Mouse (Mus musculus): Measurements from ENCODE around the gene Gm13285. TPM values are rescaled to one million over a fixed set of nuclear protein-coding genes. Genes with fewer than 3 reads are reported as not detected.

Gene Gm13285
- polyA plus RNA-seq, 1 experiment from 2014 or later = 0.82 TPM

- Histone ChIP-seq H3K36me3 (no peaks in the 10 kb centered on the region), H3K27ac (replicated peaks) (no peak within 1 kb of the TSS), H3K9me3 (no peaks in the 10 kb centered on the region), H3K9ac (no peak within 1 kb of the TSS), H3K4me1 (no peaks in the 10 kb centered on the region), H3K4me3 (no peak within 1 kb of the TSS), H3K4me2 (no peak within 1 kb of the TSS), H3K27me3 (replicated peaks) (peaks cover 7% of the 10 kb centered on the region; the same call in 1 of the 2 replicates)
- ATAC-seq (ENCODE audit: extremely low read depth, insufficient number of reproducible peaks, low FRiP score, low TSS enrichment) = no peak
- WGBS = 65% methylated on average over 2 of the region's 2 CpGs
Observed at GRCm38 (mm10) chr4:88841438-88841911, 42.0 kb downstream of the Gm13285 start, which contains the start of gene Ifna4. TSS of gene Ifna4 (plus strand) at chr4:88841861.

DNA sequence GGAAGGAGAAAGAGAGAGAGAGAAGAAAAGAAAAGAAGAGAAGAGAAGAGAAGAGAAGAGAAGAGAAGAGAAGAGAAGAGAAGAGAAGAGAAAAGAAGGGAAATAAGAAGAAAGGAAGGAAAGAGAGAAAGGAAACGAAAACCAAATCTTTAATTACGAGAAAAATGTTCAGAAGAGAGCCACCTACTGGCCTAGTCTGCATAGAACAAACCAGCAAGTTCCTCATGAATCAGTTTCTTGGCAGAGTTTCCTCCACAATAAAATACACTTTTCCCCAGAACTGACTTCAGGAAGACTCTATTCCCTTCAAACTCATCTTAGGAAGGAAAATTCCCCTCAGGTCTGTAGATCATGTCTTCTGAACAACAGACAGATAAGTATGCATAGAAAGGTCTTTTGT, 45.9 kb downstream of the Gm13285 start:
- Histone ChIP-seq H3K4me2 (no peak overlapping the region), H3K27ac (replicated peaks) (no peak overlapping the region), H3K9me3 (no peaks in the 10 kb centered on the region), H3K4me3 (no peak overlapping the region), H3K27me3 (replicated peaks) (peaks cover 4% of the 10 kb centered on the region; the same call in 1 of the 2 replicates), H3K9ac (no peak overlapping the region), H3K4me1 (no peaks in the 10 kb centered on the region), H3K36me3 (no peaks in the 10 kb centered on the region)
- ATAC-seq (ENCODE audit: extremely low read depth, insufficient number of reproducible peaks, low FRiP score, low TSS enrichment) = no peak
- WGBS = 31% methylated on average over 2 of the region's 2 CpGs

DNA sequence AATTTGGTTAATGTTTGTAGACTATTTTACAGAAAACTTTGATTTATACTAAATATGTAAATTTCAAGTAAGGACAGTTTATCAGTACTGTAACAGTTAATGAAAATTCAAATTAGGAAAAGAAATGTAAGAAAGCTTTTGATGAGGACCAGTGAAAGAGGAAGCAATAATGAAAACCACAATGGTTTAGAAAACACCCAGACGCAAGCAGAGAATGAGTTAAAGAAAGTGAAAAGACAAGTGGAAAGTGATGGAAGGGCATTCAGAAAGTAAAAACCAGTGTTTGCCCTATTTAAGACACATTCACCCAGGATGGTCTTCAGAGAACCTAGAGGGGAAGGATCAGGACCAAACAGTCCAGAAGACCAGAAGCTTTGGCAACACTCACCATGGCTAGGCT, 50.2 kb downstream of the Gm13285 start, which contains the start of gene Ifna1:
Gene Ifna1, plus strand, starts transcription at position 390 of the 400 bp plus-strand sequence.
- H3K4me1 ChIP-seq = no peaks in the 10 kb centered on the region

More for the DNA sequence above, 50.2 kb downstream of the Gm13285 start, which contains the start of gene Ifna1:
- no peak within 1 kb of the TSS for H3K27ac ChIP-seq (replicated peaks)
- H3K9me3 ChIP-seq = no peaks in the 10 kb centered on the region
- no peak within 1 kb of the TSS for H3K9ac ChIP-seq
- 82% methylated on average over 1 of the region's 1 CpGs for WGBS
- H3K27me3 ChIP-seq (replicated peaks) = no peaks in the 10 kb centered on the region
- H3K36me3 ChIP-seq = no peaks in the 10 kb centered on the region
- no peak within 1 kb of the TSS for H3K4me3 ChIP-seq
- H3K4me2 ChIP-seq = no peak within 1 kb of the TSS
- no peak for ATAC-seq (ENCODE audit: extremely low read depth, insufficient number of reproducible peaks, low FRiP score, low TSS enrichment)

Other genes with a start within 250 kb of the Gm13285 start
- gene Ifna15, start 241.4 kb upstream of the Gm13285 start, polyA plus RNA-seq (2015; fragmentation: Nextera tagmentation; extraction: Ambion mirVana) = not detected in 2 replicates
- not detected in 2 replicates for gene Ifna14, start 227.9 kb upstream of the Gm13285 start, polyA plus RNA-seq (2015; fragmentation: Nextera tagmentation; extraction: Ambion mirVana)
- not detected in 2 replicates for gene Ifna9, start 207.3 kb upstream of the Gm13285 start, polyA plus RNA-seq (2015; fragmentation: Nextera tagmentation; extraction: Ambion mirVana)
- not detected in 2 replicates for gene Ifna12, start 196.3 kb upstream of the Gm13285 start, polyA plus RNA-seq (2015; fragmentation: Nextera tagmentation; extraction: Ambion mirVana)
- not detected in 2 replicates for gene C87499, start 165.3 kb upstream of the Gm13285 start, polyA plus RNA-seq (2015; fragmentation: Nextera tagmentation; extraction: Ambion mirVana)
- not detected in 2 replicates for gene Ifna13, start 155.2 kb upstream of the Gm13285 start, polyA plus RNA-seq (2015; fragmentation: Nextera tagmentation; extraction: Ambion mirVana)
- gene Ifna16, start 122.7 kb upstream of the Gm13285 start, polyA plus RNA-seq (2015; fragmentation: Nextera tagmentation; extraction: Ambion mirVana) = not detected in 2 replicates
- not detected in 2 replicates for gene Ifna2, start 115.8 kb upstream of the Gm13285 start, polyA plus RNA-seq (2015; fragmentation: Nextera tagmentation; extraction: Ambion mirVana)
- not detected in 2 replicates for gene Ifnab, start 108.3 kb upstream of the Gm13285 start, polyA plus RNA-seq (2015; fragmentation: Nextera tagmentation; extraction: Ambion mirVana)
- 0.33 and 0.84 TPM in 2 replicates for gene Gm26566, start 77.9 kb upstream of the Gm13285 start, polyA plus RNA-seq (2015; fragmentation: Nextera tagmentation; extraction: Ambion mirVana)
- 70.7 and 76.5 TPM in 2 replicates for gene Klhl9, start 77.2 kb upstream of the Gm13285 start, polyA plus RNA-seq (2015; fragmentation: Nextera tagmentation; extraction: Ambion mirVana)
- gene Gm13271, start 44.8 kb upstream of the Gm13285 start, polyA plus RNA-seq (2015; fragmentation: Nextera tagmentation; extraction: Ambion mirVana) = not detected in 2 replicates
- gene Gm13283, start 39.5 kb upstream of the Gm13285 start, polyA plus RNA-seq (2015; fragmentation: Nextera tagmentation; extraction: Ambion mirVana) = 0.20 and 0.31 TPM in 2 replicates
- gene Gm13290, start 25.8 kb upstream of the Gm13285 start, polyA plus RNA-seq (2015; fragmentation: Nextera tagmentation; extraction: Ambion mirVana) = 0.29 TPM in 1 of 2 replicates, not detected in the other
- not detected in 2 replicates for gene Gm13289, start 22.7 kb upstream of the Gm13285 start, polyA plus RNA-seq (2015; fragmentation: Nextera tagmentation; extraction: Ambion mirVana)
- not detected in 2 replicates for gene Gm13272, start 19.8 kb upstream of the Gm13285 start, polyA plus RNA-seq (2015; fragmentation: Nextera tagmentation; extraction: Ambion mirVana)
- not detected in 2 replicates for gene Ifnz, start 17.5 kb upstream of the Gm13285 start, polyA plus RNA-seq (2015; fragmentation: Nextera tagmentation; extraction: Ambion mirVana)
- not detected in 2 replicates for gene Gm13276, start 14.0 kb upstream of the Gm13285 start, polyA plus RNA-seq (2015; fragmentation: Nextera tagmentation; extraction: Ambion mirVana)
- gene Gm13277, start 11.0 kb upstream of the Gm13285 start, polyA plus RNA-seq (2015; fragmentation: Nextera tagmentation; extraction: Ambion mirVana) = not detected in 2 replicates
- not detected in 2 replicates for gene Gm13278, start 8.1 kb upstream of the Gm13285 start, polyA plus RNA-seq (2015; fragmentation: Nextera tagmentation; extraction: Ambion mirVana)
- not detected in 2 replicates for gene Gm13275, start 5.2 kb upstream of the Gm13285 start, polyA plus RNA-seq (2015; fragmentation: Nextera tagmentation; extraction: Ambion mirVana)
- not detected in 2 replicates for gene Gm13279, start 2.3 kb upstream of the Gm13285 start, polyA plus RNA-seq (2015; fragmentation: Nextera tagmentation; extraction: Ambion mirVana)
- gene Gm13287, start 3.6 kb downstream of the Gm13285 start, polyA plus RNA-seq (2015; fragmentation: Nextera tagmentation; extraction: Ambion mirVana) = not detected in 2 replicates
- not detected in 2 replicates for gene Gm13288, start 5.9 kb downstream of the Gm13285 start, polyA plus RNA-seq (2015; fragmentation: Nextera tagmentation; extraction: Ambion mirVana)
- not detected in 2 replicates for gene Ifna7, start 16.6 kb downstream of the Gm13285 start, polyA plus RNA-seq (2015; fragmentation: Nextera tagmentation; extraction: Ambion mirVana)
- gene Ifna11, start 20.3 kb downstream of the Gm13285 start, polyA plus RNA-seq (2015; fragmentation: Nextera tagmentation; extraction: Ambion mirVana) = not detected in 2 replicates
- not detected in 2 replicates for gene Ifna6, start 27.8 kb downstream of the Gm13285 start, polyA plus RNA-seq (2015; fragmentation: Nextera tagmentation; extraction: Ambion mirVana)
- gene Ifna5, start 35.9 kb downstream of the Gm13285 start, polyA plus RNA-seq (2015; fragmentation: Nextera tagmentation; extraction: Ambion mirVana) = not detected in 2 replicates
- gene Ifna4, start 42.2 kb downstream of the Gm13285 start, polyA plus RNA-seq (2015; fragmentation: Nextera tagmentation; extraction: Ambion mirVana) = not detected in 2 replicates
- gene Ifna1, start 50.4 kb downstream of the Gm13285 start, polyA plus RNA-seq (2015; fragmentation: Nextera tagmentation; extraction: Ambion mirVana) = not detected in 2 replicates
- not detected in 2 replicates for gene Ifne, start 80.5 kb downstream of the Gm13285 start, polyA plus RNA-seq (2015; fragmentation: Nextera tagmentation; extraction: Ambion mirVana)

All from heart, embryonic 13.5 days (tissue).